13 mouse cellular contexts compared by ENCODE assay signal in the genomic region with DNA sequence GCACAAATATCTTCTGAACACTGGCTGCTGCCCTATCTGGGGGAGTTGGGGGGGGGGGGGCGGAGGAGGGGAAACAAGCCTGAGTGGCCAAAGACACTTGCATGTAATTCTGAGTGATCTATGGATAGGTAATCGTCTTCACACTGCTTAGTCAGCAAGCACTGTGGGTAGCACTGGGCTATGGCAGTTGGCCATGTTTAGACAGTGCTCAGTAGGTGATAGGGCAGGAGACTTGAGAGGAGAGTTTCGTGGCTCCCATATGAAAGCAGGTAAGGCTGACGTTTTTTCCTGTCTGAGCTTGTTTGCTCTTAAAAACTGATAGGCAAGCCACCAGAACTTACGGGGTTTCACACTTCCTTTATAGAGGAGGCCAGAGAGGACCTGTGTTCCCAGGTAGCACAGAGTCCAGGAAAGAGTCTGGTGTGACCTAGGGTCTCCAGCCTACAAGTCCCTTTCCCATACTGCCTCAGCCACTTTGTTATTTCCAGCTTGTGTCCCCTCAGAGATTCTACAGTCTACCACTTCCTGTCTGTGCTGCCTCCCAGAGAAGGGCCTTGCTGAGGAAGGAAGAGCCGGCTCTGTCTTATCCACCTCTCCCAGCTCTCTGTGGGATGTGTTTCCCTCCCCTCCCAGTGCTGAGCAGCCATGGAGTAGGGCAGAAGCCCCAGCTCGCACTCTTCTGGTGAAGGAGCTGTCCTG. TPM values are rescaled to one million over a fixed set of nuclear protein-coding genes. Genes with fewer than 3 reads are reported as not detected.
DNase-seq lines count a peak whose midpoint lies in the region; ATAC-seq and TF ChIP-seq lines count a peak whose summit lies in the region.
"Had no signal": no experiment of that assay in that cellular context is flagged by ENCODE, and none has a peak within 500 bp of the region (broad histone marks: within the 10 kb centered on the region; RNA-seq: fewer than 3 reads in every experiment).

No protein-coding gene starts in this region.

- WGBS in forebrain, embryonic 13.5 days: 83% methylated on average over 7 of the region's 7 CpGs
- 81% methylated on average over 7 of the region's 7 CpGs for WGBS in forebrain, embryonic 11.5 days
- WGBS in lung, postnatal 0 days: 53% methylated on average over 7 of the region's 7 CpGs
- WGBS in stomach, embryonic 14.5 days: 68% methylated on average over 7 of the region's 7 CpGs
- WGBS in hindbrain, embryonic 11.5 days: 90% methylated on average over 7 of the region's 7 CpGs

- H3K27ac ChIP-seq in forebrain, embryonic 13.5 days: 0 out of 2 replicates have a peak overlapping the region, but pooled peaks have one; percentile 19
- no peak overlapping the region for H3K27ac ChIP-seq in forebrain, embryonic 11.5 days (ENCODE audit: low read depth, low read length)
- H3K27ac ChIP-seq in lung, postnatal 0 days (ENCODE audit: low read length): no peak overlapping the region
- no peak overlapping the region for H3K27ac ChIP-seq in stomach, embryonic 14.5 days (ENCODE audit: low read length)
- no peak overlapping the region for H3K27ac ChIP-seq in hindbrain, embryonic 11.5 days (ENCODE audit: low read depth, low read length)
- H3K27ac ChIP-seq: hindbrain, embryonic 10.5 days; lung, embryonic 15.5 days had no signal

- DNase-seq in forebrain, embryonic 11.5 days (ENCODE audit: low spot score): no peak
- peak; percentile 46 for DNase-seq in lung, postnatal 0 days (ENCODE audit: low spot score)
- DNase-seq in lung, postnatal 25 days (ENCODE audit: low spot score): no peak
- peak; percentile 20 for DNase-seq in induced T-regulatory cell, adult 2 months (ENCODE audit: low read depth)
- DNase-seq in hindbrain, embryonic 11.5 days (ENCODE audit: low spot score): no peak
- DNase-seq in embryo, embryonic 11 days: no peak
- DNase-seq: kidney, postnatal 10 days; right cerebral cortex, adult 18-20 months had no signal

- ATAC-seq in forebrain, embryonic 13.5 days: no peak
- ATAC-seq in forebrain, embryonic 11.5 days (replicated peaks; ENCODE audit: low FRiP score): no peak
- peak; percentile 67 for ATAC-seq in lung, postnatal 0 days
- ATAC-seq in stomach, embryonic 14.5 days (ENCODE audit: insufficient number of reproducible peaks, insufficient read depth, low FRiP score, low read depth): peak; percentile 53; the same call in 1 of the 2 replicates
- no peak for ATAC-seq in hindbrain, embryonic 11.5 days (ENCODE audit: low FRiP score)
- ATAC-seq: midbrain, embryonic 16.5 days had no signal

- no peak overlapping the region for H3K4me3 ChIP-seq in forebrain, embryonic 13.5 days
- no peak overlapping the region for H3K4me3 ChIP-seq in forebrain, embryonic 11.5 days (ENCODE audit: low read depth, low read length)
- H3K4me3 ChIP-seq in lung, postnatal 0 days (ENCODE audit: low read depth, low read length): no peak overlapping the region
- no peak overlapping the region for H3K4me3 ChIP-seq in stomach, embryonic 14.5 days (ENCODE audit: low read depth, low read length)
- no peak overlapping the region for H3K4me3 ChIP-seq in hindbrain, embryonic 11.5 days (ENCODE audit: low read depth, low read length)
- H3K4me3 ChIP-seq: hindbrain, embryonic 10.5 days; lung, embryonic 15.5 days had no signal

- TF ChIP-seq EP300 in lung, postnatal 0 days (IDR thresholded peaks at IDR 0.05): no peak

- no peak for TF ChIP-seq CTCF in lung, postnatal 0 days (IDR thresholded peaks at IDR 0.05)

- H3K4me2 ChIP-seq in forebrain, embryonic 13.5 days: no peak overlapping the region
- H3K4me2 ChIP-seq in forebrain, embryonic 11.5 days (ENCODE audit: low read depth, low read length, severe bottlenecking): no peak overlapping the region
- H3K4me2 ChIP-seq in lung, postnatal 0 days (replicated peaks; ENCODE audit: low read depth, low read length): no peak overlapping the region
- H3K4me2 ChIP-seq in stomach, embryonic 14.5 days (replicated peaks; ENCODE audit: low read depth, low read length): no peak overlapping the region
- H3K4me2 ChIP-seq in hindbrain, embryonic 11.5 days (replicated peaks; ENCODE audit: low read depth, low read length): no peak overlapping the region
- H3K4me2 ChIP-seq: lung, embryonic 15.5 days had no signal

- peaks cover 5% of the 10 kb centered on the region; the same call in 1 of the 2 replicates for H3K4me1 ChIP-seq in forebrain, embryonic 13.5 days
- no peaks in the 10 kb centered on the region for H3K4me1 ChIP-seq in forebrain, embryonic 11.5 days (replicated peaks; ENCODE audit: control insufficient read depth, insufficient read depth, low read length)
- H3K4me1 ChIP-seq in lung, postnatal 0 days (ENCODE audit: insufficient read depth, low read depth, low read length): no peaks in the 10 kb centered on the region; the same call in 1 of the 2 replicates
- H3K4me1 ChIP-seq in stomach, embryonic 14.5 days (ENCODE audit: control insufficient read depth, insufficient read depth, low read length): no peaks in the 10 kb centered on the region
- H3K4me1 ChIP-seq in hindbrain, embryonic 11.5 days (replicated peaks; ENCODE audit: control insufficient read depth, insufficient read depth, low read length): no peaks in the 10 kb centered on the region
- H3K4me1 ChIP-seq: lung, embryonic 15.5 days had no signal

- H3K9ac ChIP-seq in forebrain, embryonic 13.5 days: no peak overlapping the region
- no peak overlapping the region for H3K9ac ChIP-seq in forebrain, embryonic 11.5 days (ENCODE audit: low read length)
- no peak overlapping the region for H3K9ac ChIP-seq in lung, postnatal 0 days (replicated peaks; ENCODE audit: low read depth)
- no peak overlapping the region for H3K9ac ChIP-seq in stomach, embryonic 14.5 days (replicated peaks; ENCODE audit: low read depth, low read length)
- no peak overlapping the region for H3K9ac ChIP-seq in hindbrain, embryonic 11.5 days (ENCODE audit: low read depth, low read length)
- H3K9ac ChIP-seq: lung, embryonic 15.5 days had no signal

- peaks cover 81% of the 10 kb centered on the region for H3K36me3 ChIP-seq in forebrain, embryonic 13.5 days (ENCODE audit: poor library complexity, severe bottlenecking)
- H3K36me3 ChIP-seq in forebrain, embryonic 11.5 days (ENCODE audit: control insufficient read depth, insufficient read depth, low read length): no peaks in the 10 kb centered on the region; the same call in 1 of the 2 replicates
- H3K36me3 ChIP-seq in lung, postnatal 0 days (ENCODE audit: insufficient read depth, low read length): no peaks in the 10 kb centered on the region
- peaks cover 17% of the 10 kb centered on the region; the same call in 1 of the 2 replicates for H3K36me3 ChIP-seq in stomach, embryonic 14.5 days (ENCODE audit: control insufficient read depth, insufficient read depth, low read length)
- peaks cover 11% of the 10 kb centered on the region; the same call in 1 of the 2 replicates for H3K36me3 ChIP-seq in hindbrain, embryonic 11.5 days (ENCODE audit: control insufficient read depth, insufficient read depth, low read length)

- H3K27me3 ChIP-seq in forebrain, embryonic 13.5 days: no peaks in the 10 kb centered on the region
- H3K27me3 ChIP-seq in forebrain, embryonic 11.5 days (ENCODE audit: control insufficient read depth, insufficient read depth, low read length): no peaks in the 10 kb centered on the region
- H3K27me3 ChIP-seq in lung, postnatal 0 days (replicated peaks; ENCODE audit: insufficient read depth, low read length): no peaks in the 10 kb centered on the region
- no peaks in the 10 kb centered on the region for H3K27me3 ChIP-seq in stomach, embryonic 14.5 days (ENCODE audit: control insufficient read depth, insufficient read depth, low read length)
- H3K27me3 ChIP-seq in hindbrain, embryonic 11.5 days (ENCODE audit: control insufficient read depth, insufficient read depth, low read length): no peaks in the 10 kb centered on the region
- H3K27me3 ChIP-seq: lung, embryonic 15.5 days had no signal

- no peaks in the 10 kb centered on the region for H3K9me3 ChIP-seq in forebrain, embryonic 13.5 days (replicated peaks)
- no peaks in the 10 kb centered on the region for H3K9me3 ChIP-seq in forebrain, embryonic 11.5 days (ENCODE audit: control insufficient read depth, low read length)
- H3K9me3 ChIP-seq in lung, postnatal 0 days (ENCODE audit: low read length): no peaks in the 10 kb centered on the region
- no peaks in the 10 kb centered on the region for H3K9me3 ChIP-seq in stomach, embryonic 14.5 days (ENCODE audit: control insufficient read depth, low read depth, low read length)
- no peaks in the 10 kb centered on the region for H3K9me3 ChIP-seq in hindbrain, embryonic 11.5 days (ENCODE audit: control insufficient read depth, low read length)
- H3K9me3 ChIP-seq: hindbrain, embryonic 10.5 days; lung, embryonic 15.5 days had no signal

RNA-seq across cellular contexts. Expression of a gene that starts 7.5 kb away (rescaled TPM):
- 56.3 and 66.2 TPM in 2 replicates for polyA plus RNA-seq in forebrain, embryonic 13.5 days (2015; fragmentation: Nextera tagmentation; extraction: Ambion mirVana)
- polyA plus RNA-seq in forebrain, embryonic 11.5 days (2014; fragmentation: Nextera tagmentation; extraction: Ambion mirVana): 60.1 and 61.3 TPM in 2 replicates
- 24.7 and 25.8 TPM in 2 replicates for polyA plus RNA-seq in lung, postnatal 0 days (2015; fragmentation: Nextera tagmentation; extraction: Ambion mirVana)
- 51.2 and 60.5 TPM in 2 replicates for polyA plus RNA-seq in stomach, embryonic 14.5 days (2014; fragmentation: Nextera tagmentation; extraction: Ambion mirVana)
- 53.4 and 64.3 TPM in 2 replicates for polyA plus RNA-seq in hindbrain, embryonic 11.5 days (2014; fragmentation: Nextera tagmentation; extraction: Ambion mirVana)

RNA-seq across cellular contexts. Expression of a gene that starts 29.9 kb away (rescaled TPM):
- 102 and 121 TPM in 2 replicates for polyA plus RNA-seq in forebrain, embryonic 13.5 days (2015; fragmentation: Nextera tagmentation; extraction: Ambion mirVana)
- 113 and 117 TPM in 2 replicates for polyA plus RNA-seq in forebrain, embryonic 11.5 days (2014; fragmentation: Nextera tagmentation; extraction: Ambion mirVana)
- polyA plus RNA-seq in lung, postnatal 0 days (2015; fragmentation: Nextera tagmentation; extraction: Ambion mirVana): 130 and 135 TPM in 2 replicates
- polyA plus RNA-seq in stomach, embryonic 14.5 days (2014; fragmentation: Nextera tagmentation; extraction: Ambion mirVana): 70.5 and 79.7 TPM in 2 replicates
- 63.0 and 73.1 TPM in 2 replicates for polyA plus RNA-seq in hindbrain, embryonic 11.5 days (2014; fragmentation: Nextera tagmentation; extraction: Ambion mirVana)

Comparison
In these comparisons a context has a peak if more than half of its experiments do, and no peak if none do; other contexts are left out.
1. DNase-seq: peak in lung, postnatal 0 days (single experiment) and induced T-regulatory cell, adult 2 months (single experiment); none in forebrain, embryonic 11.5 days (single experiment), lung, postnatal 25 days (single experiment), hindbrain, embryonic 11.5 days (single experiment) and embryo, embryonic 11 days (single experiment).
2. ATAC-seq: peak in lung, postnatal 0 days (single experiment) and stomach, embryonic 14.5 days (single experiment); none in forebrain, embryonic 13.5 days (single experiment), forebrain, embryonic 11.5 days (single experiment) and hindbrain, embryonic 11.5 days (single experiment).